Mouse (Mus musculus) spleen, adult 2 months (tissue): ENCODE data around the gene Dnttip1.

Experiments used
- CTCF ChIP-seq: fragments of 200-500 bp; IDR thresholded peaks from 2 replicates; pipeline ENCODE4 v1.5.1; 2011; ENCODE audit warnings: mild to moderate bottlenecking, inconsistent platforms; ENCODE audit not compliant: insufficient read depth, insufficient read length, insufficient replicate concordance; ENCODE audit errors: extremely low read depth
- POLR2A ChIP-seq: fragments of 200-500 bp; IDR thresholded peaks from 2 replicates; pipeline ENCODE4 v1.6.1; 2011; ENCODE audit warnings: low read depth, low read length, inconsistent platforms

DNA sequence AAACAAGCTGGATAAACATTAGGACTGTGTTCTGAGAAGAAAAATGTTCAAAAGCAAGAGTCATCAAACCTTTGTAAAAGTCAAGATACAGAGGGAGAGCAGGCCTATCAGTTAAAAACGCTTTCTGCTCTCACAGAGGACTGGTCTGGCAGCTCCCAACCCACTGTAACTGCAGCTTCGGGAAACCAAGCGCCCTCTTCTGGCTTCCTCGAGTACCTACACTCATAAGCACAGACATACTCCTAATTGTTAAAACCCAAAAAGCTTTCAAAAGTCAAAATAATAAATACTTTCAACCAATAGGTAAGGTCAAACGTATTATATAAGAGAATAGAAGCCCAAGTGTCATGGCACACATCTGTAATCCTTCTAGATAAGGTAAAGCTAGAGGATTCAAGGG is 41.5 kb upstream of the Dnttip1 start:
- TF ChIP-seq CTCF (no peak), POLR2A (no peak)
